Mouse (Mus musculus) lung, embryonic 15.5 days (tissue): Measurements from ENCODE around the gene Igfbp5. TPM values are rescaled to one million over a fixed set of nuclear protein-coding genes. Genes with fewer than 3 reads are reported as not detected.

ENCODE experiments used
- ATAC-seq: fragments of 200-750 bp; cut with Nextera tagmentation; 2 replicates; pipeline ENCODE4 v1.8.0; 2017; ENCODE audit warnings: moderate number of reproducible peaks, borderline replicate concordance; ENCODE audit not compliant: low FRiP score, low TSS enrichment; ENCODE audit errors: extremely low read depth
- H3K27ac ChIP-seq: fragments of 300-500 bp; sonication (generic); 2 replicates; pipeline ENCODE4 v1.5.1; 2015; ENCODE audit warnings: moderate library complexity, mild to moderate bottlenecking, inconsistent platforms
- H3K27me3 ChIP-seq: fragments of 300-500 bp; sonication (generic); 2 replicates; pipeline ENCODE4 v1.6.1; 2015; ENCODE audit warnings: inconsistent platforms
- H3K36me3 ChIP-seq: fragments of 300-500 bp; sonication (generic); 2 replicates; pipeline ENCODE4 v1.6.1; 2015; ENCODE audit warnings: inconsistent platforms
- H3K4me1 ChIP-seq: fragments of 300-500 bp; sonication (generic); 2 replicates; pipeline ENCODE4 v1.6.1; 2015; ENCODE audit warnings: inconsistent platforms
- H3K4me2 ChIP-seq: fragments of 300-500 bp; sonication (generic); 2 replicates; pipeline ENCODE4 v1.6.1; 2015; ENCODE audit warnings: inconsistent platforms, mild to moderate bottlenecking, moderate library complexity
- H3K4me3 ChIP-seq: fragments of 300-500 bp; sonication (generic); 2 replicates; pipeline ENCODE4 v1.5.1; 2015; ENCODE audit warnings: mild to moderate bottlenecking, inconsistent platforms
- H3K9ac ChIP-seq: fragments of 300-500 bp; sonication (generic); 2 replicates; pipeline ENCODE4 v1.6.1; 2015; ENCODE audit warnings: inconsistent platforms
- H3K9me3 ChIP-seq: fragments of 300-500 bp; sonication (generic); 2 replicates; pipeline ENCODE4 v1.6.1; 2016; ENCODE audit warnings: inconsistent platforms
- WGBS: fragments of 180-500 bp; shearing (Covaris S2); methylation state at CpG from one replicate; pipeline ENCODE4 v1.1.7; 2015; 5-methylcytosine and 5-hydroxymethylcytosine counted together
- polyA plus RNA-seq: library from polyadenylated mRNA; unstranded; fragments of >200 nt; fragmentation: Nextera tagmentation; extraction: Ambion mirVana; gene quantifications from 2 replicates; pipeline ENCODE4 v1.2.1, GENCODE M21; 2015

Igfbp5 gene
- polyA plus RNA-seq, 1 experiment from 2014 or later = 76.7 TPM

DNA sequence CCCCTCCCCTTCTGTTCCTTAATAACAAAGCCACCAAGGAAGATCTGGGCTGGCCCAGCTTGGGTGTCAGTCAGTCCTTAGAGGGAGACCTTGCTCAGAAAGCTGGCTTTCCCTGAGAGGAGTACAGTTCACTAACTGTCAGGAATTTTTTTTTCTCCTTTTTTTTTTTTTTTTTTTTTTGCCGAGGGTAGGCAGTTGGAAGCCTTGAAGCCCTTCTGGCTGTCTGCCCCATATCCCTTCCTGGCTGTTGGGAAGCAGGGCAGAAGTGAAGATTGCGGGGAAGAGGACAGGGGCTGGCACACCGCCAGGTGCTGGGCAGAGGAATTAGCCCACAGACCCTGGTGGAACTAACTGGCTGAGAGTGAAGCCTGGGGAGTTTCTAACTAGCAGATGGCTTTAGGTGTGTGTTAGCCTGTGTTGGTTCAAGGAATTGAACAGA, 42.0 kb downstream of the Igfbp5 start:
- peak; percentile 42; the same call in 1 of the 2 replicates for ATAC-seq
- Histone ChIP-seq H3K9me3 (no peaks in the 10 kb centered on the region), H3K4me3 (no peak overlapping the region), H3K4me2 (no peak overlapping the region), H3K4me1 (peaks cover 16% of the 10 kb centered on the region), H3K36me3 (no peaks in the 10 kb centered on the region), H3K27ac (no peak overlapping the region), H3K27me3 (no peaks in the 10 kb centered on the region), H3K9ac (no peak overlapping the region)
- WGBS = 23% methylated on average over 3 of the region's 3 CpGs

- peaks cover 25% of the 10 kb centered on the region for H3K4me1 ChIP-seq
- no peaks in the 10 kb centered on the region for H3K36me3 ChIP-seq
- ATAC-seq = no peak
- no peaks in the 10 kb centered on the region for H3K9me3 ChIP-seq
- H3K27me3 ChIP-seq = peaks cover 9% of the 10 kb centered on the region; the same call in 1 of the 2 replicates
- no peak overlapping the region for H3K4me2 ChIP-seq
- H3K9ac ChIP-seq = no peak overlapping the region
- no peak overlapping the region for H3K4me3 ChIP-seq
- H3K27ac ChIP-seq = no peak overlapping the region
- WGBS = 93% methylated on average over 2 of the region's 2 CpGs
Observed at GRCm38 (mm10) chr1:72830485-72830884, 44.2 kb downstream of the Igfbp5 start.

- Histone ChIP-seq H3K9ac (no peak overlapping the region), H3K4me3 (no peak overlapping the region), H3K27me3 (peaks cover 21% of the 10 kb centered on the region), H3K4me2 (no peak overlapping the region), H3K4me1 (peaks cover 37% of the 10 kb centered on the region), H3K36me3 (no peaks in the 10 kb centered on the region), H3K9me3 (no peaks in the 10 kb centered on the region), H3K27ac (no peak overlapping the region)
- ATAC-seq = no peak
- 94% methylated on average over 5 of the region's 5 CpGs for WGBS
Observed at GRCm38 (mm10) chr1:72828843-72829242, 45.8 kb downstream of the Igfbp5 start.

DNA sequence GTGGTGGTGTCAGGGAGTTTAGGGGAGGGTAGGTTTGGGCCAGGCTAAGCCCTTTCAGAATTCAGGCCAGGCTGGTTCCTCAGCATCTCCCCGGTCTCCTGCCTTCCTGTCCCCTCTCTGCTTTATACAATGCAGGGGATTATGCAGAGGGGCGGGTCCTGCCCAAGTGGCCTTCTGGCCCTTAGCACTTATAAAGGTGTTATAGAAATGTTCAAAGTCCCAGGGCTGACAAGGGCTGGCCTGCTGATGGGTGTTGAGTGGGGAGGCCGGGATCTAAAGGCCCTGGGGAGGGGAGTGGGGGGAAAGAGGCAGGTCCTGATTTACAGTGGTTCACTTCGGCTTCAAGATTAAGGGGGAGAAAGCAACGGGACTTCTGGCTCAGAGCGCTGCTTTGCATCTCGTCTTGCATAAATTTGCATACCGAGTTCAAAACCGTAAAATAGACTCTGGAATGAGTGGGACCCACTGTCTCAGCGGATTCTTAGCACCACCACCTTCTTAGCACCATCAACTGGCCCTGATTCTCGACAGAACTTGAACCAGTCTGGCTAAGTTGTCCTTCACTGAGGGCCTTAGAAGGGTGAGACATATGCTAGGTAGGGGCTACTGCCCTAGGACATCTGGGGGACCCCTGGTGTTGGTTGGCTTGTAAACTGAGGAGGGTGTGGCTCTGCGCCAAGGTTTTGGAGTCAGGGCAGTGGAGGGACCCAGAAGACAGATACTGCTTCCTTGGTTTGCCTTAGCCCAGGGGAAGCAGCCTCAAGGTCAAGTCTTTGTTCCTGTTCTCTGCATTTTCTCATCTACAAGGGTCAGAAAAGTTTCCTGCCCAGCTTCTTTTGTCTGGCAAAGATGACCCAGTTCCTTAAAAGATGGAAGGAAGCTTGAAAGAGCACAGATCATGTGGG, 47.0 kb downstream of the Igfbp5 start:
- H3K9ac ChIP-seq = no peak overlapping the region
- WGBS = 27% methylated on average over 11 of the region's 12 CpGs

GRCm38 (mm10) chr1:72826931-72827330, 47.8 kb downstream of the Igfbp5 start:
- ATAC-seq = no peak
- H3K4me3 ChIP-seq = peak overlapping the region; percentile 67
- H3K27ac ChIP-seq = peak overlapping the region; percentile 55
- H3K9me3 ChIP-seq = no peaks in the 10 kb centered on the region
- 13% methylated on average over 7 of the region's 7 CpGs for whole genome bisulfite sequencing
- H3K36me3 ChIP-seq = no peaks in the 10 kb centered on the region
- peak overlapping the region; percentile 32 for H3K9ac ChIP-seq
- H3K4me2 ChIP-seq = peak overlapping the region; percentile 98
- peaks cover 21% of the 10 kb centered on the region for H3K27me3 ChIP-seq
- H3K4me1 ChIP-seq = peaks cover 31% of the 10 kb centered on the region

More for the DNA sequence above, 47.0 kb downstream of the Igfbp5 start:
- Histone ChIP-seq H3K4me3 (peak overlapping the region; percentile 67; the same call in 1 of the 2 replicates), H3K27me3 (peaks cover 21% of the 10 kb centered on the region), H3K9me3 (no peaks in the 10 kb centered on the region), H3K27ac (peak overlapping the region; percentile 55), H3K4me1 (peaks cover 34% of the 10 kb centered on the region), H3K4me2 (peak overlapping the region; percentile 98), H3K36me3 (no peaks in the 10 kb centered on the region)
- peak; percentile 27; the same call in 1 of the 2 replicates for ATAC-seq

- WGBS = 12% methylated on average over 6 of the region's 6 CpGs
- Histone ChIP-seq H3K9me3 (no peaks in the 10 kb centered on the region), H3K4me3 (peak overlapping the region; percentile 67), H3K27ac (peak overlapping the region; percentile 55), H3K4me2 (peak overlapping the region; percentile 98), H3K4me1 (peaks cover 31% of the 10 kb centered on the region), H3K27me3 (peaks cover 21% of the 10 kb centered on the region), H3K36me3 (no peaks in the 10 kb centered on the region), H3K9ac (peak overlapping the region; percentile 61)
- ATAC-seq = no peak
Observed at GRCm38 (mm10) chr1:72826446-72826845, 48.2 kb downstream of the Igfbp5 start.

- no peaks in the 10 kb centered on the region for H3K36me3 ChIP-seq
- peak overlapping the region; percentile 67 for H3K4me3 ChIP-seq
- H3K27ac ChIP-seq = peak overlapping the region; percentile 55
- peaks cover 31% of the 10 kb centered on the region for H3K4me1 ChIP-seq
- no peaks in the 10 kb centered on the region for H3K9me3 ChIP-seq
- peaks cover 21% of the 10 kb centered on the region for H3K27me3 ChIP-seq
- ATAC-seq = no peak
- 39% methylated on average over 4 of the region's 4 CpGs for WGBS
- peak overlapping the region; percentile 98 for H3K4me2 ChIP-seq
- peak overlapping the region; percentile 61 for H3K9ac ChIP-seq
Observed at GRCm38 (mm10) chr1:72825921-72826320, 48.8 kb downstream of the Igfbp5 start.

DNA sequence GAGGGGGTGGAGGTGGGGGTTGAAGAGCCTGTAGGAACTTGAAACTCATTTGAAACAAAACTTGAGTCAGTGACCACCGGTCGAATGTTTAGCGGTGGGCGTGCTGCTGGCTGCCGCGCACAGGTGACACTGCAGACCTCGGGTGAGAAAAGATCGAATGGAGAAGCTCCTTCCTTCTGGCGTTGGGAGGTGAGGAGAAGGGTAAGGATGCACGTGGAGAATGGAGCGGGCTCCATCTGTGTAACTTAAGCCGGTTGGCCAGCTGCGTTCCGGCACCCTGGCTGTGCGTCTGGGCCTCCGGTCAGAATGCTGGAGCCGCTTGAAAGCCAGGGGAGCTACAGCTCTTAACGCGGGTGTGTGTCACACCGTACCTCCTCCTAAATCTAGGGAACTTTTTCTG, 49.4 kb downstream of the Igfbp5 start:
- H3K27me3 ChIP-seq = peaks cover 21% of the 10 kb centered on the region
- ATAC-seq = no peak
- H3K9me3 ChIP-seq = no peaks in the 10 kb centered on the region
- WGBS = under 1% methylated on average over 20 of the region's 20 CpGs
- peak overlapping the region; percentile 98 for H3K4me2 ChIP-seq
- H3K36me3 ChIP-seq = no peaks in the 10 kb centered on the region
- H3K9ac ChIP-seq = peak overlapping the region; percentile 61
- H3K27ac ChIP-seq = no peak overlapping the region
- peaks cover 31% of the 10 kb centered on the region for H3K4me1 ChIP-seq
- peak overlapping the region; percentile 67 for H3K4me3 ChIP-seq

GRCm38 (mm10) chr1:72824707-72825101, 50.0 kb downstream of the Igfbp5 start:
- H3K4me2 ChIP-seq = peak overlapping the region; percentile 98
- peaks cover 21% of the 10 kb centered on the region for H3K27me3 ChIP-seq
- whole genome bisulfite sequencing = under 1% methylated on average over 37 of the region's 37 CpGs
- H3K27ac ChIP-seq = peak overlapping the region; percentile 74
- 0 out of 2 replicates have a peak, but pooled peaks have one; percentile 25 for ATAC-seq
- peak overlapping the region; percentile 61 for H3K9ac ChIP-seq
- H3K36me3 ChIP-seq = no peaks in the 10 kb centered on the region
- H3K9me3 ChIP-seq = no peaks in the 10 kb centered on the region
- peaks cover 31% of the 10 kb centered on the region for H3K4me1 ChIP-seq
- peak overlapping the region; percentile 67 for H3K4me3 ChIP-seq

DNA sequence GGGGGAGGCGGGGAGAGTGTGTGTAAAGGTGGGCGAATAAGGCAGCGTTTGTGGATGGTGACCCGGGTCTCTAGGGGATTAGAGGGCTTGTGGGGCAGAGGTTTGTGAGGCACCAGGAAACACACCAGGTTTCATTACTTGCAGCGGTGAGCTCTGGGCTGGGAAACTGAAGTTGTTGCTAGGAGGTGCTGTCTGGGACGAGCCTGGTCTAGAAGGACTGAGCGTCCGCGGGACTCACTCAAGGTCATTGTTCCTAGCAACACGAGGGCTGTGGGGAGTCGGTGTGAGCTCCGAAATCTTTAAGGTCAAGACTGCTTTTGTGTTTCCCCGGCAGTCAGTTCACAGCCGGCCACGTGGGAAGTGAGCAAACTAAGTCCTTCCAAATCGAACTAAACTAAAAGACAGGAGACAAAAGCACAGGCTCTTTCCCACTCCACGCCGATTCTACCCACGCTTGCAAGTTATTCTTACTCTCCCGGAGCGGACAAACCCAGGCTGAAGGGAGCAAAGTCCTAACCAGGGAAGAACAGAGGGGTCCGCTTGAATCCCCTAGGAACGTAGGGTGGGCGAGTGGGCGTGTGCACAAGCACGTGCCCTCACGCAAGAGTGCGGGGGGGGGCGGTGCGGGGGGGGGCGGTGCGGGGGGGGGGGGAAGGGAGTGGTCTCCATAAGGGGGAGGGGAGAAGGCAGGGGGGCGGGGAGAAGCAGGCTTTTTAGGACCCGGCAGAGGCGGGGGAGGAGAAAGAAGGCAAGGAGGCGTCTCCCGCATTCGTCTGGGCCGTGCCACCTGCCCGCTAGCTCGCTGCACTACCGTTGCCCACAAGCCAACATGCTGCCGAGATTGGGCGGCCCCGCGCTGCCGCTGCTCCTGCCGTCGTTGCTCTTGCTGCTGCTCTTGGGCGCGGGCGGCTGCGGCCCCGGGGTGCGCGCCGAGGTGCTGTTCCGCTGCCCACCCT, 50.7 kb downstream of the Igfbp5 start, which contains the start of gene Igfbp2:
Gene Igfbp2, plus strand, starts transcription at position 753 of the 956 bp plus-strand sequence.
- peak within 1 kb of the TSS; percentile 61 for H3K9ac ChIP-seq
- H3K27ac ChIP-seq = peak within 1 kb of the TSS; percentile 74
- H3K4me1 ChIP-seq = peaks cover 31% of the 10 kb centered on the region
- H3K36me3 ChIP-seq = no peaks in the 10 kb centered on the region
- no peaks in the 10 kb centered on the region for H3K9me3 ChIP-seq
- ATAC-seq = peak; percentile 56; the same call in 1 of the 2 replicates
- 2% methylated on average over 53 of the region's 58 CpGs for WGBS
- peak within 1 kb of the TSS; percentile 67 for H3K4me3 ChIP-seq
- H3K27me3 ChIP-seq = peaks cover 21% of the 10 kb centered on the region
- H3K4me2 ChIP-seq = peak within 1 kb of the TSS; percentile 98

- 86% methylated on average over 10 of the region's 10 CpGs for WGBS
- H3K4me2 ChIP-seq = no peak overlapping the region
- no peak for ATAC-seq
- H3K4me1 ChIP-seq = peaks cover 26% of the 10 kb centered on the region
- peaks cover 21% of the 10 kb centered on the region for H3K27me3 ChIP-seq
- no peaks in the 10 kb centered on the region for H3K9me3 ChIP-seq
- no peak overlapping the region for H3K27ac ChIP-seq
- H3K36me3 ChIP-seq = no peaks in the 10 kb centered on the region
- H3K9ac ChIP-seq = no peak overlapping the region
- H3K4me3 ChIP-seq = no peak overlapping the region
Observed at GRCm38 (mm10) chr1:72822893-72823292, 51.8 kb downstream of the Igfbp5 start.
